Mouse (Mus musculus) E14TG2a.4 (cell line): Measurements from ENCODE around the gene Ndufa7.

ENCODE experiments used
- CTCF ChIP-seq: conservative IDR thresholded peaks from 2 replicates; pipeline ENCODE4 v1.5.1; 2014; ENCODE audit warnings: low read length
- POU5F1 ChIP-seq: IDR thresholded peaks from 2 replicates; pipeline ENCODE4 v1.6.1; 2014; ENCODE audit warnings: low read length, borderline replicate concordance

DNA sequence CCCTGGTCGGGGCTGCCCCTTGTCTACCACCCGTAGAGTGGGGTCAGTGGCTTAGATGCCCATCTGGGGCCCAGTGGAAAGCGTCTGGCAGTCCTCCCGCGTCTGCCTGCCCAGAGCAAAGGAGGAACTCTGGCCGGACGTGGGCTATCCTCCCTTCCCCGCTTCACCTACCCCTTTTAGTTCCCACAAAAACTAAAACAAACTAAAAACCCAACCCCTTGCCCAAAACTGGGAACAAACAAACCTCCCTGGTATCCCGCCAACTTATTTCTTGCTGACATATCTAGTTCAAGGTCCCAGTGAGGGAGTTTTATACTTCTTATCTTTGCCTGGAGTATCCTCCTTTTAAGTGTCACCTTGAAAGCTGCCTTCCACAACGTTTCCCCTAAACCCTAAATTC, 16.2 kb upstream of the Ndufa7 start:
- TF ChIP-seq CTCF (no peak), POU5F1 (no peak)
